Mouse (Mus musculus): ENCODE results near the gene Gm38394. TPM values are rescaled to one million over a fixed set of nuclear protein-coding genes. Genes with fewer than 3 reads are reported as not detected.

The Gm38394 gene
- polyA plus RNA-seq, 1 experiment from 2014 or later = 7.3 TPM

DNA sequence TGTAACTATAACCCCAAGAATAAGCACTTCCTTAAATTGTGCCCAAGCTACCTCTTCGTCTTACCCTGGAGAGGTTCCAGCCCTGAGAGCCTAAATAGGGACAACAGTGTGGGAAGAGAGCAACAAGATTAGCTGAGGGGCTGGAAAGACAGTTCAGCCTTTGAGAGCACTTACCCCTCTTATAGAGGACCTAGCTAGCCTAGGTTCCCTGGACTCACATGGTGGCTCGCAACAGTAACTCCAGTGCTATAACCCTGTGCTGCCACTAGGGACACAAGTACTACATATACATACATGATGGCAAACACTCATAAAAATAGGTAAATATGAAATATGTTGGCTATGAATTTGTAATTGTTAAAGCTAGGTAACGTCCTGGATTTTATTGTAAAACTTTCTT, 47.3 kb downstream of the Gm38394 start:
- no peaks in the 10 kb centered on the region for H3K9me3 ChIP-seq
- no peak overlapping the region for H3K4me2 ChIP-seq (replicated peaks)
- H3K4me3 ChIP-seq = no peak overlapping the region
- no peaks in the 10 kb centered on the region for H3K27me3 ChIP-seq
- ATAC-seq (ENCODE audit: low FRiP score, low read depth) = no peak
- peaks cover 42% of the 10 kb centered on the region for H3K36me3 ChIP-seq
- no peak overlapping the region for H3K27ac ChIP-seq
- H3K4me1 ChIP-seq = peaks cover 8% of the 10 kb centered on the region
- no peak overlapping the region for H3K9ac ChIP-seq
- WGBS = 76% methylated on average over 3 of the region's 3 CpGs

DNA sequence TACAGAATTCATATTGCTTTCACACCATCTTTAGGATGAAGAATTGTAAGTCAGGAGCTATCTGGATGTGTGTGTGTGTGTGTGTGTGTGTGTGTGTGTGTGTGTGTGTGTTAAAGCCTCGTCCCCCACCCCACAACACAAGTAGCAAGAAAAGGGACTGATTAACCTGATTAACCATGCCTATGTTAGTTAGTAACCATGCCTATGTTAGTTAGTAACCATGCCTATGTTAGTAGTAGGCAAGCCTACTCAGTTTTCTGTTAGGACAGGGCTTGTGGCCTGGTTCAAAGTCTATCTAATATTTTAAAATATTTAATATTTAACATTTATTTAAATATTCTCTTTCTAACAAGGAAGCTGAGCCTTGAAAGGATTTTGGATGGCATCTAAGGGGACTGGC, 49.7 kb downstream of the Gm38394 start:
- Histone ChIP-seq H3K4me3 (no peak overlapping the region), H3K4me1 (peaks cover 11% of the 10 kb centered on the region), H3K9me3 (no peaks in the 10 kb centered on the region), H3K4me2 (replicated peaks) (no peak overlapping the region), H3K27me3 (no peaks in the 10 kb centered on the region), H3K9ac (no peak overlapping the region), H3K36me3 (peaks cover 44% of the 10 kb centered on the region), H3K27ac (no peak overlapping the region)
- WGBS = 92% methylated on average over 1 of the region's 1 CpGs
- ATAC-seq (ENCODE audit: low FRiP score, low read depth) = no peak

DNA sequence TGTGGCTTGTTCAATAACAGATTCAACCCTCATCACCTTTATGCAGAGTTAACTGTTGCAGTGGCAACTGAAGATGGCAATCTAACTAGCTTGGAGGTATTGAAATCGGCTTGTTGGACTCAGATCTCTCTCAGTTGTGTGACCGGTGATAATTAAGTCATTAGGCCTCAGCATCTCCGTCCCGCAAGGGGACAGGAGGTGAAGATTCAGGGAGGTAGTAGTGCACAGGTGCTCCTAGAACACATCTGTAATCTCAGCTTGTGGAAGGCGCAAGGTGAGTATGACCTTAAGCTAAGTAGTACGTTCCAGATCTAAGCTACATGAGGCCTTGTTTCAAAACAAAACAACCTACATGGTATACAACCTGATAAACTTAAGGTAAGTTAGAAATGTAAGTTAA, 50.5 kb downstream of the Gm38394 start:
- no peak overlapping the region for H3K27ac ChIP-seq
- WGBS = 53% methylated on average over 6 of the region's 6 CpGs
- H3K4me2 ChIP-seq (replicated peaks) = peak overlapping the region; percentile 42

DNA sequence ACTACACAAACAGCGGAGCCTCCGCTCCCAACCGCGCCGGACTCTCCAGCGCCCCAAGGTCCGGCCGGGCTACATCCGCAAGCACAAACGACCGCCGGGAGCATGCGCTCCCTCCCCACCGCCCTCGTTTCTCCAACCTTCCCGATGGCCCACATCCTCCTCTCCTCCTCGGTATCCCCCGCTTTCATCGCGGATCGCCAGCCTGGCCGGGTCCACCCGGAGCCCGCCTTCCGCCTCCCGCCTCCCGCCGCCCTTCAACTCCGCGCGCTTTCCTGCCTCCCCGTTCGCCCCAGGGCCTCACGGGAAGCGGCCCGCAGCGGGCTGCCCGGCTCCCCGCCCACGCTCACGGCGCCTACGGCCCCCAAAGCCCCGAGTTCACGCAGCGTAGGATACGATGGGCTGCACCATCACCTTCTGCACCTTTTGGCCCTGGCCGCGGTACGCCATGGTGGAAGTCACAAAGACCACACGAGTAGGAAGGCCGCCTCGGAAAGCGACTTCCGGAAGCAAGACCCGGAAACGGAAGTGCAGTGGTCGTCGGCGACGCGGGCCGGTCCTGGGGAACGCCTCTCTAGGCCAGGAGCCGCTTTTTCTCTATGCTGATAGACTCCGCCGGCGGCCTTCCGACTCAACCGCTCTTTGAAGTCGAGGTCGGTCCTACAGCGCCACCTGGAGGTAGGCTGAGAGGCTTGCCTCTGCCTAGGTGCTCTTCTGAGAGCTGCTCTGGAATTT, 51.2 kb downstream of the Gm38394 start, which contains the start of gene Snrpe:
Snrpe (minus strand) TSS at position 521 of the 732 bp plus-strand sequence.
- Histone ChIP-seq H3K27me3 (no peaks in the 10 kb centered on the region), H3K4me3 (peak within 1 kb of the TSS; percentile 92), H3K27ac (peak within 1 kb of the TSS; percentile 89), H3K9ac (peak within 1 kb of the TSS; percentile 96), H3K9me3 (no peaks in the 10 kb centered on the region), H3K4me1 (peaks cover 11% of the 10 kb centered on the region), H3K4me2 (replicated peaks) (peak within 1 kb of the TSS; percentile 78), H3K36me3 (peaks cover 47% of the 10 kb centered on the region)
- WGBS = under 1% methylated on average over 73 of the region's 73 CpGs
- peak; percentile 98 for ATAC-seq (ENCODE audit: low FRiP score, low read depth)

More for the DNA sequence above, 50.5 kb downstream of the Gm38394 start:
- Histone ChIP-seq H3K4me3 (peak overlapping the region; percentile 92), H3K36me3 (peaks cover 44% of the 10 kb centered on the region), H3K9me3 (no peaks in the 10 kb centered on the region), H3K9ac (peak overlapping the region; percentile 51), H3K4me1 (peaks cover 11% of the 10 kb centered on the region), H3K27me3 (no peaks in the 10 kb centered on the region)
- no peak for ATAC-seq (ENCODE audit: low FRiP score, low read depth)

DNA sequence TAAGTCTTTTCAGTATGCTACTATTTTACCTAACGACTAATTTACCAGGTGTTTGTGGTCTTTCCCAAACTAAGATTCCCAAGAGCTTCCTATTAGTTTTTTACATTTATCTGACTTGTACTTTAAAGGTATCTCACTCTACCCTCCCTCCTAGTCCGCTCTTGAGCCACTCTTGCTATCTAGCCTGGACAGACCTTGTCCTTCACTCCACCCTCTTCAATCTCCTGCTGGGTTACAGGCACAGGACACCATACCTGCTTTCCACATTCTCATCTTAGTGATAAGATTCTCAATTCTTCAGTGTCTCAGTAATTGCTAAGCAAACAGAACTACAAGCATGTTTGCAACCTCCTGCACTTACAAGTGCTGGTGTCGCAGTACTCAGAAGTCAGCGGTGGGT, 57.9 kb downstream of the Gm38394 start:
- 90% methylated on average over 4 of the region's 4 CpGs for WGBS
- no peaks in the 10 kb centered on the region for H3K9me3 ChIP-seq
- no peak overlapping the region for H3K27ac ChIP-seq
- no peak overlapping the region for H3K9ac ChIP-seq
- H3K36me3 ChIP-seq = peaks cover 72% of the 10 kb centered on the region
- H3K4me2 ChIP-seq (replicated peaks) = no peak overlapping the region
- 0 out of 2 replicates have a peak, but pooled peaks cover 3% of the 10 kb centered on the region for H3K4me1 ChIP-seq
- no peaks in the 10 kb centered on the region for H3K27me3 ChIP-seq
- H3K4me3 ChIP-seq = no peak overlapping the region
- no peak for ATAC-seq (ENCODE audit: low FRiP score, low read depth)

DNA sequence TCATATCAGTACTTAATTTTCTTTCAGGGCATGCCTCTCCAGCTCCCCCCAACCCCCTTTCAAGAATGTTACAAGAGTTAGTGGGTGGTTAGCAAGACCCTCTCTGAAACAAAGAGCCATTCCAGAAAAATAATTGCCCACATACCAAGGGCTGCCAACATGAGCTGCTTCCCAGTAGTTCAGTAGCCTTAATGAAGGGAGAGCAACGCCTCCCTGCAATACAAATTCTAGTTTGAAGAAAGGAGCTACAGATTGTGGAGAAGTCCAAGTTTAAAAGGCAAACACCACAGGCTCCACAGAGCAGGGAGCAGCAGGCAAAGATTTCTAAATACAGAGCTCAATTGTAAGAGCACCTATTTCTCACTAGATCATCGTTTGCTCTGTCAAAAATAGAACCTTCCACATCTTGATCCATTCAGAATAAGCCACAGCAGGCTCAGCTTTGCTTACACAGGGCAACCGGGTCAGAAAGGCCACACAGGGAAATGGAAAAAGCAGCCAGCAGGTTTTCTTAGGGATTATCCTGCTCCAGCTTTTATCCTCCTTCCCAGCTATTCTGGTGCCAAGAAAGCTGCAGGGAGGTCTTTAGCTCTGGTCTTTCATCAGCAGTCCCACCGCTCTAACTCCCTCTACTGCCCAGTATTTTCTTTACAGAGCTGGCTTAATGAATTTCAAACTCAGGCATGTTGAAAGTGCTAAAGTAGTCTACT, 64.7 kb downstream of the Gm38394 start:
- Histone ChIP-seq H3K4me2 (replicated peaks) (peak overlapping the region; percentile 9), H3K9ac (no peak overlapping the region), H3K9me3 (no peaks in the 10 kb centered on the region), H3K27ac (peak overlapping the region; percentile 74), H3K36me3 (peaks cover 4% of the 10 kb centered on the region), H3K4me1 (peaks cover 22% of the 10 kb centered on the region), H3K27me3 (no peaks in the 10 kb centered on the region), H3K4me3 (no peak overlapping the region)
- 8% methylated on average over 4 of the region's 4 CpGs for WGBS
- peak; percentile 76 for ATAC-seq (ENCODE audit: low FRiP score, low read depth)

DNA sequence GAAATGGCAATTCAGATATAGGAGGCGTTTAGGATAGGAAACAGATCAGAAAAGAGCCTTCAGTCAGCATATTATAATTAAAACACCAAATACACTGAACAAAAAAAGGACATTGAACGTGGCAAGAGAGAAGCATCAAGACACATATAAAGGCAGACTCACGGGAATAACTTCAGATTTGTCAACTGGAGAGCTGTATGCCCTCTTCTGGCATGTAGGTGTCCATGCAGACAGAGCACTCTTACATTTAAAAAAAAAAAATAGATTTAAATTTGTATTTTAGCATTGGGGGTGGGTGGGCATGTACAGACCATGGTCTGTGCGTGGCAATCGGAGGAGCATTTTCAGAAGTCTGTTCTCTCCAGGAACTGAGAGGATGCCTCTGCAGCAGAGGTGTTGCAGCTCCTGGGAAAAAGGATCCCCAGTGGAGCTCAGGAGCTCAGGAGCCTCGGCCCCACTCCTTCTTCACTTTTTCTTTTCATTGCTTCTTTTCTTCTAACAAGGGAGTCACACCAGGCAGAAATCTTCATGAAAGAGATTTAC, 75.1 kb downstream of the Gm38394 start:
- Histone ChIP-seq H3K27ac (no peak overlapping the region), H3K4me2 (replicated peaks) (no peak overlapping the region), H3K9ac (no peak overlapping the region), H3K27me3 (no peaks in the 10 kb centered on the region), H3K4me1 (0 out of 2 replicates have a peak, but pooled peaks cover 3% of the 10 kb centered on the region), H3K36me3 (no peaks in the 10 kb centered on the region), H3K4me3 (no peak overlapping the region), H3K9me3 (no peaks in the 10 kb centered on the region)
- 75% methylated on average over 6 of the region's 6 CpGs for WGBS
- ATAC-seq (ENCODE audit: low FRiP score, low read depth) = no peak

DNA sequence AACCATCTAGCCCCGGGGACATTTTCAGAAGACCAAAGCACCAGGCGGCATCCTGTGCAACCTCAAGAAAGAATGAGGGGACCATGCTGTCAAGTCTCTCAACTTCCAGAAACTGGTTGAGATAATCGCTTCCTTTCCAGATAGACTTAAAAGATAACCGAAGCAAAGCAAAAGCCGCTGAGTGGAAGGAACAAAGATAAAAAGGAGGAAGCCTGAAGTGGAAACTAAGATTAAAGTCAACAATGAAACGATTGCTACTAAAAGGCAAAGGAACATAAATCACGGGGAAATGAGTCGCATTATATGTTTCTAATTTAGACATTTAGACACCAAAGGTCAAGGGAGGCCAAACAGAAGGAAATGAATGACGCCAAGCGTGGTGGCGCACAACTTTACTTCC, 89.8 kb downstream of the Gm38394 start:
- 72% methylated on average over 11 of the region's 11 CpGs for WGBS
- Histone ChIP-seq H3K9me3 (peaks cover 3% of the 10 kb centered on the region), H3K27me3 (no peaks in the 10 kb centered on the region), H3K27ac (no peak overlapping the region), H3K4me2 (replicated peaks) (no peak overlapping the region), H3K36me3 (no peaks in the 10 kb centered on the region), H3K4me3 (no peak overlapping the region), H3K4me1 (no peaks in the 10 kb centered on the region), H3K9ac (no peak overlapping the region)
- ATAC-seq (ENCODE audit: low FRiP score, low read depth) = no peak

Other genes with a start within 250 kb of the Gm38394 start
- 3.9 and 4.6 TPM in 2 replicates for gene Sox13, start 236.9 kb downstream of the Gm38394 start, polyA plus RNA-seq (2015; fragmentation: Nextera tagmentation; extraction: Ambion mirVana)
- gene Snrpe, start 51.0 kb downstream of the Gm38394 start, polyA plus RNA-seq (2015; fragmentation: Nextera tagmentation; extraction: Ambion mirVana) = 732 and 754 TPM in 2 replicates
- gene Zbed6, start 433 bp downstream of the Gm38394 start, polyA plus RNA-seq (2015; fragmentation: Nextera tagmentation; extraction: Ambion mirVana) = not detected in 2 replicates
- 0.79 and 1.1 TPM in 2 replicates for gene Lax1, start 28.8 kb upstream of the Gm38394 start, polyA plus RNA-seq (2015; fragmentation: Nextera tagmentation; extraction: Ambion mirVana)
- 11.7 and 15.3 TPM in 2 replicates for gene Atp2b4, start 139.7 kb upstream of the Gm38394 start, polyA plus RNA-seq (2015; fragmentation: Nextera tagmentation; extraction: Ambion mirVana)
- 0.74 and 0.81 TPM in 2 replicates for gene Optc, start 246.7 kb upstream of the Gm38394 start, polyA plus RNA-seq (2015; fragmentation: Nextera tagmentation; extraction: Ambion mirVana)